Mouse (Mus musculus) thymus, postnatal 10 days (tissue): ENCODE data around the gene Parp6.

Source experiments
- DNase-seq, 2 experiments: peaks; one replicate each; pipeline ENCODE4 v3.0.0; 2021; ENCODE audit warnings: low spot score in 2 of 2

Gene Parp6

DNA sequence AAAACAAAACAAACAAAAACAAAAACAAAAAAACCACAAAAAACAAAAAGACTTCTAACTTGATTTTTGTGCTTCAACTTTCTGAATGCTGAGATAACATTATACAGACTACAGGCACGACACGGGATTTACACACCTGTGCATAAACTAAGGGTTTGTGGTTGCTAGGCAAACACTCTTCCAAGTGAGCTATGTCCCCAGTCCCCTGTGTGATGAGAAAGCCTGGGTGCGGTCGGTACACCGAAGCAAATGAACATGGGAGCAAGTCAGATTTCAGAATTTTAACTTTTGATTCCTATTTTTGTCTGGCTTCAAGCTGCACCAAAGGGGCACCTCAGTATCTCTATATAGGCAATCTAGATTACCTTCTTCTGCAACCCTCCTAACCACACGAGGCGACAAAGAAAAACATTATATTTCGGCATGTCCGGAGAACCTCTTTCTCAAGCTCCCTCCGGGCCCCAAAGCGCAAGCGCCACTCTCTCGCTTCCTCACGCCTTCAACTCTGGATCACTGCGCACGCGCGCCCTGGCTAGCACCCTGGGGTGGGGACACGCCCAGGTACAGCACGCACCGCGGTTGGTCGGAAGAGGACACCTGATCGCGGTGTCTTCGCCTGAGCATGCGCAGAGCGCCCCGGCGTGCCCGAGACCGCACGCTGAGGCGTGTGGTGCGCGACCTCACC is at the start of gene Parp6:
Gene Parp6, plus strand, starts transcription at position 663 of the 685 bp plus-strand sequence.
- peak; percentile 100 for DNase-seq

GRCm38 (mm10) chr9:59571852-59572251 is 45.2 kb upstream of the Parp6 start:
- DNase-seq = no peak

DNA sequence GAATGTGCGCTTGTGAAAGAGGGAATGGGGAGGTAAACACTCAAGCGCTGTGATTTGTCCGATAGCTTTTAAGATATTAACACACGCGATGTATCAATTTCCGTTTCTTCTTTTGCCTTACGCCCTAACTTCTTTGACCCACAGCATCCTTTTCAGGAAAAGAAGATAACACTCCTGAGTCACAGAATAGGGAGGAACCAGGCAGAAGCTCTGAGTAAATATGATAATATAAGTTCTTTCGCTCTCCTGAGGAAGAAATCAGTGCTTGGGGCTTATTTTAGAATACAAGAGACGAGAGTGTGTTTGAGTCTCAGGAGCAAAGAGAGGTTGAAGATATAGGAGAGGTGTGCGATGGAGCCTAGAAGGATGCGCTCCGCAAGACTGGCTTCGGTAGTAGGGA is 39.7 kb upstream of the Parp6 start:
- DNase-seq = no peak

- peak; percentile 86 to 89 for DNase-seq
These were observed 39.1 kb upstream of the Parp6 start, which contains the start of gene Celf6 for GRCm38 (mm10) chr9:59577844-59578504. TSS of gene Celf6 (plus strand) at chr9:59577917.

DNA sequence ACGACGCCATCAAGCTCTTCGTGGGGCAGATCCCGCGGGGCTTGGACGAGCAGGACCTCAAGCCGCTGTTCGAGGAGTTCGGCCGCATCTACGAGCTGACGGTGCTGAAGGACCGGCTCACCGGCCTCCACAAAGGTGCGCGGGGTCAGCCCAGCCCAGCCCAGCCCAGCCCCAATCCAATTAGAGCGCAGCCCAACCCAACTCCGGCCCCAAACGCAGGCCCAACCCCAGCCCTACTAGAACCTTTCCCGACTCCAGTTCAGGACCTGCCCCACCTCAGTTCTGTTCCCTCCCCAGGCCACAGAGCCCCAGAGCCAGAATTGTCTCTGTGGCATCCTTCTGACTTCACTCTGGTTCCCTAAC is 38.6 kb upstream of the Parp6 start:
- DNase-seq = no peak

DNA sequence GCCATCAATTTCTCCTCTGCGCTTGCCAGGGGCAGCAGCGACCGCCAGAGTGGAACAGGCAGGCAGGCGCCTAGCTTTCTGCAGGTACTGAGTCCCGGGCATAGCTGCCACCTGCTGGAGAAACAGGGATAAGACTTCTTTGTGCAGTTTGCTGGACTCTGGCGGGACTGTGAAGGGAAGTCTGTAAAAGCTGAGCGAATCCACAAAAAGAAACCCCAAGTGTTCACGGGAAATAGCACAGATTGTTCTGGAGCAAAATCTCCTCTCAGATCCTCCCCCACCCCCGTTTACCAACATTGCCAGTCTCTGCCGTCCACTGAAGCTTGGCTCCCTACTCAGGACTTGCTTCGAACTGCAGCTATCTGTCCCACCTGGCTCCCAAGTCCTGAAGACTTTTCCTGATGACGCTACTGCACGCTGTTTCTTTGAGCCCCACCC is 32.2 kb upstream of the Parp6 start:
- peak; percentile 32 to 65 for DNase-seq

- DNase-seq = no peak
These were observed 28.8 kb upstream of the Parp6 start for GRCm38 (mm10) chr9:59588252-59588651.

- no peak for DNase-seq
These were observed 28.1 kb upstream of the Parp6 start for GRCm38 (mm10) chr9:59588710-59589671.

GRCm38 (mm10) chr9:59589703-59590439 is 27.2 kb upstream of the Parp6 start:
- DNase-seq = no peak

GRCm38 (mm10) chr9:59601661-59602060 is 15.4 kb upstream of the Parp6 start:
- DNase-seq = no peak

- no peak for DNase-seq
These were observed 11.1 kb upstream of the Parp6 start for GRCm38 (mm10) chr9:59605967-59606366.

DNA sequence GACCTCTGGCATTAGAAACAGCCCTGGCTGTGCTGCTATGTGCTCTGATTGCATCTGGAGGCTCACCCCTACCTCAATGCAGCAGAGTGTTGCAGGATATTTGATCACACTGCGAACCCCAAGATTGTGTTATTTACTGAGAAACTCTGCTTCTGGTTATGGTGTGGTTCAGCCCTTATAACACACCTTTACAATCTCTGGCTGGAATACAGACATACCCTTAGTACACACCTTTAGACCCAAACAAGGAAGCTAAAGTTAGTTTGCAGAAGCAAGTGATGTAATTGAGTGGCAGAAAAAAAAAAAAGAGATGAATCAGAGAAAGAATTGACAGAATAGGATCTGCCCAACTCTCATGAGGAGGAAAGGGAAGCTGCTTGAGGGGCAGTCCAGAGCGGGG is 6.1 kb upstream of the Parp6 start:
- DNase-seq = no peak

DNA sequence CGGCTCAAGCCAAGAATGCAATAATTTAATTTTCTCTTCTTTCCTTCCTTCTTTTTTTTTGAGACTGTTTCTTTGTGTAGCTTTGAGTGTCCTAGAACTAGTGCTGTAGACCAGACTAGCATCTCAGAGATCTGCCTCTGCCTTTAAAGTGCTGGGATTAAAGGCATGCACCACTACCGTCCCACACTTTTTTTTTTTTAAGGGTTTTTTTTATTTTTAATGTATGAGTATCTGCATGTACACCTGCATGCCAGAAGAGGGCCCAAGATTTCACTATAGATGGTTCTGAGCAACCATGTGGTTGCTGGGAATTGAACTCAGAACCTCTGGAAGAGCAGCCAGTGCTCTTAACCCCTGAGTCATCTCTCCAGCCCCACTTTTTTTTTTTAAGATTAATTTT is 1.3 kb upstream of the Parp6 start:
- no peak for DNase-seq

DNA sequence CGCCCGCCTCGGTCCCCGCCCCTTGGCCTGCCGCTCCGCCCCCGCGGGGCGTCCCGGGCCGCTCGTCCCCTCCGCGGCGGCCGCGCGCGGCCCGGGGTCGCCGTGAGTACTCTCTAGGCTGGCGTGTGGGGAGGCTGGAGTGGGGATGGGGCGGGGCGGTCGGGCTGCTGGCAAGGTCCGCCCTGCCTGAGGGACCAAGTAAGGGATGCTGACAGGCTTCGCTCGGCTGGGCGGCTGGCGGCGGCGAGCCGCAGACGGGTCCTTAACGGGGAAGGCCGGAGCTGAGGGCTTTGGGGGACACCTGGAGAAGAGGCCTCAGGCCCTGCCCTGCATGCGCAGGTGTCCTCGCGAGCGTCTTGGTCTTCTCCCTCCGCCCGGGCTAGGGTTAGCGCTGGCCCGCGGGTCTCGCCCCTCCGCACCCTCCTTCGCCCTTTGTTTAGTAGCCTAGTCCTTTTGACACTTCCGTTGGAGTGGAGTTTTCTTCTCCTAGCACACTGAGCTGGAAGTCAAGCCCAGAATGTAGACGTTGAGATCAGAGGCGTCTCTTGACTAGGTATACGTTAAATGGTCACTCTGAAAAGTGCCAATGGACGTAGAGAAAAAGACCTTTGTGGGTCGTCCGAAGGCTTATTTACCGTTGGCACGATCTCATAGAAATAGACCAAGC is 356 bp downstream of the Parp6 start:
- peak; percentile 44 for DNase-seq

DNA sequence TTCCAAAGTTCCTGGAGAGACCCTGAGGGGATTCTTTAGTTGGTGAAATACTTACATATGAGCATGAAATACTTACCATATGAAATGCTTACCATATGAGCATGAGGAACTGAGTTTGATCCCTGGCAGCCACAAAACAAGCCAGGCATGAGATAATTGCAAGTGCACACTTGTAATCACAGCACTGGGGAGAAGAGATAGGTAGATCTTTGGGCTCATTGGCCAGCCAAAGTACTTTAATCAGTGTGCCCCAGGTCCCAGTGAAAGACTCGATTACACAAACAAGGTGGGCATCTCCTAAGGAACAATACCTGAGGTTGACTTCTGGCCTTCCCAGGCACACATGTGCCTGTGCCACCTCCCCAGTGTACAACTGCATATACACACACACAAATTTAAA is 21.3 kb downstream of the Parp6 start:
- no peak for DNase-seq

GRCm38 (mm10) chr9:59639936-59640335 is 22.9 kb downstream of the Parp6 start:
- no peak for DNase-seq

GRCm38 (mm10) chr9:59641320-59641719 is 24.2 kb downstream of the Parp6 start:
- no peak for DNase-seq

- DNase-seq = no peak
These were observed 32.8 kb downstream of the Parp6 start for GRCm38 (mm10) chr9:59649911-59650310.

DNA sequence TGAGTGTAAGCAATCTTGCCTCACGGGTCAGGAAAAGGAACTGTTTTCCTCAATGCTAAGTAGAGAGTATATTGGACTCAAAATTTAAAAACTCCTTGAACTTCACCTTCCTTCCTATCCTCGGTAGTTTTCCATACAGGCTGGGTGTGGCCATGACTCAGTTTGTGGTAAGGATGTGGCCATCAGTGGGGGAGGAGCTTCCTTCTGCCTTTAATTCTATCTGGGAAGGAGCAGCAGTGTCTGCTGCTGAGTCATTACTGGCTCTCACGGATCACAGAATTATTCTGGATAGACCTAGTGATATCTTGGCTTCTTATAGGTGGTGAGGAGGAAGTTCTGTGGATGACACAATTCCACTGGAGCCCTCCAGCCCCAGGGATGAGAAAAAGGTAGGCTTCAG is 36.3 kb downstream of the Parp6 start:
- DNase-seq = no peak

GRCm38 (mm10) chr9:59654450-59654983 is 37.4 kb downstream of the Parp6 start:
- DNase-seq = no peak
